Mouse (Mus musculus): ENCODE measurements around the gene Pgm1. TPM values are rescaled to one million over a fixed set of nuclear protein-coding genes. Genes with fewer than 3 reads are reported as not detected.

The Pgm1 gene
- total and polyA plus RNA-seq, 3 experiments, result 54.0 to 97.9 (median 95.7) TPM

- H3K4me3 ChIP-seq (replicated peaks in 1 of 3; ENCODE audit: low read depth in 2 of 3, low read length in 2 of 3, poor library complexity in 1 of 3), result no peak overlapping the region
- no peak for DNase-seq (ENCODE audit: extremely low read depth)
- peaks cover 6 to 38% of the 10 kb centered on the region in 2 experiments for H3K4me1 ChIP-seq (ENCODE audit: control insufficient read depth in 1 of 2, insufficient read depth in 2 of 2)
Measured at GRCm38 (mm10) chr4:99926380-99926779, 2.8 kb upstream of the Pgm1 start.

GRCm38 (mm10) chr4:99928521-99928920 is 693 bp upstream of the Pgm1 start:
- no peaks in the 10 kb centered on the region for H3K27me3 ChIP-seq (replicated peaks)
- no peak overlapping the region for H3K4me3 ChIP-seq (replicated peaks in 1 of 3; ENCODE audit: low read depth in 2 of 3, low read length in 2 of 3, poor library complexity in 1 of 3)
- in situ Hi-C loops (cut with MboI; ENCODE audit: low pct_ligation_motif_present, low pct_unique_long_range_greater_than_20kb, low sequenced_read_pairs), result no loop called here
- H3K27ac ChIP-seq (ENCODE audit: insufficient read depth, low read depth), result no peak overlapping the region
- dilution Hi-C loops (cut with MboI; ENCODE audit: extremely low pct_ligation_motif_present, extremely low pct_unique_long_range_greater_than_20kb, low sequenced_read_pairs), result no loop called here
- TF ChIP-seq BHLHE40 (IDR thresholded peaks at IDR 0.05; ENCODE audit: low read depth, low read length) (peak; percentile 32; the same call in 1 of the 2 replicates), UBTF (IDR thresholded peaks at IDR 0.05; ENCODE audit: low read depth, low read length) (no peak)
- peaks cover 0 to 23% of the 10 kb centered on the region in 2 experiments for H3K36me3 ChIP-seq (replicated peaks in 1 of 2; ENCODE audit: control insufficient read depth in 1 of 2, insufficient read depth in 1 of 2, low read length in 1 of 2)
- H3K79me2 ChIP-seq (replicated peaks; ENCODE audit: control insufficient read depth, extremely low read depth, insufficient read depth, poor library complexity, severe bottlenecking), result peaks cover 15% of the 10 kb centered on the region
- H3K9ac ChIP-seq (ENCODE audit: insufficient read depth, low read depth), result peak overlapping the region; percentile 57
- no peaks in the 10 kb centered on the region for H3K9me3 ChIP-seq (replicated peaks; ENCODE audit: low read length)
- peaks cover 7 to 54% of the 10 kb centered on the region in 2 experiments for H3K4me1 ChIP-seq (ENCODE audit: control insufficient read depth in 1 of 2, insufficient read depth in 2 of 2)
- no peak for DNase-seq (ENCODE audit: extremely low read depth)
- H3K4me2 ChIP-seq (ENCODE audit: insufficient read depth, low read depth, poor library complexity, severe bottlenecking), result peak overlapping the region; percentile 72

More at GRCm38 (mm10) chr4:99926380-99926779, 2.8 kb upstream of the Pgm1 start:
- dilution Hi-C loops (cut with MboI; ENCODE audit: extremely low pct_ligation_motif_present, extremely low pct_unique_long_range_greater_than_20kb, low sequenced_read_pairs), result no loop called here
- Histone ChIP-seq H3K9ac (ENCODE audit: insufficient read depth, low read depth) (no peak overlapping the region), H3K4me2 (ENCODE audit: insufficient read depth, low read depth, poor library complexity, severe bottlenecking) (no peak overlapping the region), H3K36me3 (replicated peaks in 1 of 2; ENCODE audit: control insufficient read depth in 1 of 2, insufficient read depth in 1 of 2, low read length in 1 of 2) (peaks cover 0 to 10% of the 10 kb centered on the region in 2 experiments), H3K27me3 (replicated peaks) (no peaks in the 10 kb centered on the region), H3K9me3 (replicated peaks; ENCODE audit: low read length) (no peaks in the 10 kb centered on the region), H3K79me2 (replicated peaks; ENCODE audit: control insufficient read depth, extremely low read depth, insufficient read depth, poor library complexity, severe bottlenecking) (peaks cover 11% of the 10 kb centered on the region), H3K27ac (ENCODE audit: insufficient read depth, low read depth) (no peak overlapping the region)
- TF ChIP-seq CHD2 (IDR thresholded peaks at IDR 0.05; ENCODE audit: low read length), result no peak
- no peak for TF ChIP-seq ETS1 (conservative IDR thresholded peaks at IDR 0.05; ENCODE audit: low read depth, low read length)
- no peak for TF ChIP-seq USF2 (conservative IDR thresholded peaks at IDR 0.05; ENCODE audit: low read depth, low read length)
- no peak for TF ChIP-seq TCF12 (IDR thresholded peaks at IDR 0.05; ENCODE audit: low read depth, low read length)
- no peak for TF ChIP-seq RAD21 (IDR thresholded peaks at IDR 0.05; ENCODE audit: low read depth, low read length)
- no peak for TF ChIP-seq BHLHE40 (IDR thresholded peaks at IDR 0.05; ENCODE audit: low read depth, low read length)
- TF ChIP-seq MXI1 (IDR thresholded peaks at IDR 0.05; ENCODE audit: low read depth, low read length), result no peak
- no peak for TF ChIP-seq KAT2A (IDR thresholded peaks at IDR 0.05; ENCODE audit: insufficient replicate concordance, low read length)
- no peak for TF ChIP-seq CTCF (conservative IDR thresholded peaks at IDR 0.05 in 1 of 2, IDR thresholded peaks at IDR 0.05 in 1 of 2; ENCODE audit: low read depth in 2 of 2, low read length in 2 of 2)
- TF ChIP-seq USF1 (IDR thresholded peaks at IDR 0.05; ENCODE audit: low read depth, low read length), result no peak
- TF ChIP-seq PAX5 (IDR thresholded peaks at IDR 0.05; ENCODE audit: low read length), result no peak
- no peak for TF ChIP-seq HCFC1 (IDR thresholded peaks at IDR 0.05; ENCODE audit: low read depth, low read length)
- no peak for TF ChIP-seq JUND (conservative IDR thresholded peaks at IDR 0.05; ENCODE audit: low read depth, low read length)
- no peak for TF ChIP-seq JUN (IDR thresholded peaks at IDR 0.05; ENCODE audit: insufficient read depth, low read depth, low read length)
- TF ChIP-seq ZKSCAN1 (IDR thresholded peaks at IDR 0.05; ENCODE audit: borderline replicate concordance, low read depth, low read length), result no peak
- TF ChIP-seq MAFK (IDR thresholded peaks at IDR 0.05; ENCODE audit: insufficient replicate concordance, low read length), result no peak
- no peak for TF ChIP-seq GABPA (IDR thresholded peaks at IDR 0.05; ENCODE audit: insufficient replicate concordance, low read depth, low read length)
- no peak for TF ChIP-seq POLR2A (IDR thresholded peaks at IDR 0.05; ENCODE audit: low read depth, low read length)
- in situ Hi-C loops (cut with MboI; ENCODE audit: low pct_ligation_motif_present, low pct_unique_long_range_greater_than_20kb, low sequenced_read_pairs), result no loop called here
